Mouse (Mus musculus) CH12.LX (cell line): ENCODE results near the gene Lrrc1.

Source experiments
- CHD2 ChIP-seq: IDR thresholded peaks from 2 replicates; pipeline ENCODE4 v1.6.1; 2011; ENCODE audit warnings: low read length, improper control_type of control experiment
- CTCF ChIP-seq, 2 experiments: IDR thresholded peaks in 1 of 2; conservative IDR thresholded peaks in 1 of 2; 2 replicates each; pipeline ENCODE4 v1.5.1; 2011 to 2012; ENCODE audit warnings: low read depth in 2 of 2, low read length in 2 of 2, improper control_type of control experiment in 1 of 2, inconsistent platforms in 1 of 2, mild to moderate bottlenecking in 1 of 2, moderate library complexity in 1 of 2
- E2F4 ChIP-seq: IDR thresholded peaks from 2 replicates; pipeline ENCODE4 v1.6.1; 2011; ENCODE audit warnings: low read depth, low read length, improper control_type of control experiment; ENCODE audit not compliant: insufficient replicate concordance
- ETS1 ChIP-seq: conservative IDR thresholded peaks from 2 replicates; pipeline ENCODE4 v1.6.1; 2012; ENCODE audit warnings: low read depth, mild to moderate bottlenecking, inconsistent platforms, low read length, improper control_type of control experiment, moderate library complexity
- HCFC1 ChIP-seq: IDR thresholded peaks from 2 replicates; pipeline ENCODE4 v1.6.1; 2012; ENCODE audit warnings: low read depth, mild to moderate bottlenecking, inconsistent platforms, low read length, improper control_type of control experiment
- KAT2A ChIP-seq: IDR thresholded peaks from 2 replicates; pipeline ENCODE4 v1.6.1; 2012; ENCODE audit warnings: low read length, improper control_type of control experiment, inconsistent platforms; ENCODE audit not compliant: insufficient replicate concordance
- MAFK ChIP-seq: IDR thresholded peaks from 2 replicates; pipeline ENCODE4 v1.6.1; 2011; ENCODE audit warnings: low read length, improper control_type of control experiment; ENCODE audit not compliant: insufficient replicate concordance
- MAX ChIP-seq: IDR thresholded peaks from 2 replicates; pipeline ENCODE4 v1.6.1; 2011; ENCODE audit warnings: low read length, improper control_type of control experiment
- MEF2A ChIP-seq: IDR thresholded peaks from 2 replicates; pipeline ENCODE4 v1.6.1; 2014; ENCODE audit warnings: low read depth, mild to moderate bottlenecking, inconsistent platforms, low read length, improper control_type of control experiment, borderline replicate concordance
- NRF1 ChIP-seq: IDR thresholded peaks from 2 replicates; pipeline ENCODE4 v1.6.1; 2014; ENCODE audit warnings: low read depth, mild to moderate bottlenecking, inconsistent platforms, low read length, improper control_type of control experiment, moderate library complexity
- POLR2A ChIP-seq: IDR thresholded peaks from 2 replicates; pipeline ENCODE4 v1.6.1; 2011; ENCODE audit warnings: low read depth, mild to moderate bottlenecking, improper control_type of control experiment, low read length
- RAD21 ChIP-seq: IDR thresholded peaks from 2 replicates; pipeline ENCODE4 v1.6.1; 2011; ENCODE audit warnings: low read depth, mild to moderate bottlenecking, low read length, improper control_type of control experiment, moderate library complexity
- RCOR1 ChIP-seq: conservative IDR thresholded peaks from 2 replicates; pipeline ENCODE4 v1.6.1; 2012; ENCODE audit warnings: low read depth, mild to moderate bottlenecking, inconsistent platforms, low read length, improper control_type of control experiment

GRCm38 (mm10) chr9:77513892-77514291 lies 30.8 kb downstream of the Lrrc1 start:
- TF ChIP-seq CTCF (conservative IDR thresholded peaks at IDR 0.05 in 1 of 2, IDR thresholded peaks at IDR 0.05 in 1 of 2; ENCODE audit: low read depth in 2 of 2, low read length in 2 of 2): no peak
- no peak for TF ChIP-seq ETS1
- no peak for TF ChIP-seq HCFC1
- no peak for TF ChIP-seq POLR2A
- no peak for TF ChIP-seq MEF2A
- no peak for TF ChIP-seq RAD21
- TF ChIP-seq NRF1: no peak
- no peak for TF ChIP-seq CHD2
- no peak for TF ChIP-seq KAT2A
- TF ChIP-seq MAFK: no peak
- TF ChIP-seq E2F4: no peak
- no peak for TF ChIP-seq MAX
- no peak for TF ChIP-seq RCOR1
